Mouse (Mus musculus) CD8-positive naive resting alpha-beta T cell, adult 2 months (primary cell): ENCODE measurements at regions not wholly inside any gene's neighbourhood (a gene's known extent, or its start where the extent isn't known, plus 50 kb on each side); places are given as distances from the start of the nearest gene placed in this dataset.

Source experiments
- DNase-seq, 2 experiments: peaks; one replicate each; pipeline ENCODE4 v3.0.0; 2022; ENCODE audit warnings: low read depth in 2 of 2, low spot score in 2 of 2

GRCm38 (mm10) chr13:32544986-32545740, 206.6 kb upstream of the Gmds start:
- no peak for DNase-seq

GRCm38 (mm10) chr13:32541611-32542010, 203.1 kb upstream of the Gmds start:
- DNase-seq: no peak

GRCm38 (mm10) chr13:32536241-32536640, 197.7 kb upstream of the Gmds start:
- DNase-seq: no peak

GRCm38 (mm10) chr13:32535602-32536001, 197.1 kb upstream of the Gmds start:
- DNase-seq: no peak

- no peak for DNase-seq
Measured at GRCm38 (mm10) chr13:32530926-32531512, 192.5 kb upstream of the Gmds start.

GRCm38 (mm10) chr13:32518611-32519344, 180.2 kb upstream of the Gmds start:
- no peak for DNase-seq

- no peak for DNase-seq
Measured at GRCm38 (mm10) chr13:32517514-32517913, 179.0 kb upstream of the Gmds start.

- no peak for DNase-seq
Measured at GRCm38 (mm10) chr13:32509231-32510023, 170.9 kb upstream of the Gmds start.

- no peak for DNase-seq
Measured at GRCm38 (mm10) chr13:32508447-32508846, 169.9 kb upstream of the Gmds start.

- no peak for DNase-seq
Measured at GRCm38 (mm10) chr13:32507825-32508224, 169.3 kb upstream of the Gmds start.

- DNase-seq: no peak
Measured at GRCm38 (mm10) chr13:32498205-32498790, 159.8 kb upstream of the Gmds start.

GRCm38 (mm10) chr13:32496263-32496662, 157.7 kb upstream of the Gmds start:
- no peak for DNase-seq

- DNase-seq: no peak
Measured at GRCm38 (mm10) chr13:32495063-32495462, 156.5 kb upstream of the Gmds start.

GRCm38 (mm10) chr13:32493806-32494205, 155.3 kb upstream of the Gmds start:
- no peak for DNase-seq

GRCm38 (mm10) chr13:32493309-32493708, 154.8 kb upstream of the Gmds start:
- no peak for DNase-seq

GRCm38 (mm10) chr13:32492566-32492965, 154.0 kb upstream of the Gmds start:
- DNase-seq: no peak

GRCm38 (mm10) chr13:32481444-32482058, 143.0 kb upstream of the Gmds start:
- no peak for DNase-seq

- DNase-seq: no peak
Measured at GRCm38 (mm10) chr13:32480029-32480428, 141.5 kb upstream of the Gmds start.

GRCm38 (mm10) chr13:32479118-32479818, 140.7 kb upstream of the Gmds start:
- DNase-seq: no peak

- no peak for DNase-seq
Measured at GRCm38 (mm10) chr13:32465787-32466186, 127.2 kb upstream of the Gmds start.
